Mouse (Mus musculus) embryonic stem cell, embryonic (primary cell): Measurements from ENCODE around the gene Pdpn.

ENCODE experiments used
- CTCF ChIA-PET, 4 experiments: fragments of 300-600 bp in 2 of 4; fragments of 350-600 bp in 2 of 4; sonication (Branson Sonifier 250); formaldehyde crosslinking; loops; one replicate each; lab custom pipeline; 2022; ENCODE audit warnings: inconsistent platforms in 2 of 4; lab: Charles Lee
- POLR2A ChIA-PET, 4 experiments: fragments of 300-600 bp in 2 of 4; fragments of 350-600 bp in 2 of 4; sonication (Branson Sonifier 250); formaldehyde crosslinking; loops; one replicate each; lab custom pipeline; 2022; ENCODE audit warnings: antibody characterized with exemption in 4 of 4, inconsistent platforms in 1 of 4; lab: Charles Lee

Pdpn gene

DNA sequence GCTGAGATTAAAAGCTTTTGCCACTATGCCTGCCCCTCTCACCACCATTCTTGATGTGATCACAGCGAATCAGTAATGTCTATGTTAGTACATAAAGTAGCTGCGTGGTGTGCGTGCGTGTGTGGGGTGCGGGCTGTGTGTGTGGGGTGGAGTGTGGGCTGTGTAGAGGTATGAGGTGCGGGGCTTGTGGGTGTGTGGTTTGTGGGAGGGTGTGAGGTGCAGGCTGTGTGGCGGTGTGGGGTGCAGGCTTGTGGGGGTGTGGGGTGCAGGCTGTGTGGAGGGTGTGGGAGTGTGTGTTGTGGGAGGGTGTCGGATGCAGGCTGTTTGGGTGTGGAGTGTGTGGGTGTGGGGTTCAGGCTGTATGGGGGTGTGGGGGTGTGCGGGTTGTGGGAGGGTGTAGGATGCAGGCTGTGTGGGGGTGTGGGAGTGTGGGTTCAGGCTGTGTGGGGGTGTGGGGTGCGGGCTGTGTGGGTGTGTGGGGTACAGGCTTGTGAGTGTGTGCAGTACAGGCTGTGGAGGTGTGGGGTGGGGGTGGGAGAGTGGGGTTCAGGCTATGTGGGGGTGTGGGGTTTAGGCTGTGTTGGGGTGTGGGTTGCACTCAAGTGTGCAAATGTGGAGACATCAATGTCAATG lies 67.5 kb downstream of the Pdpn start:
- POLR2A ChIA-PET = interaction anchor here in 3 of 4 experiments (0.6 to 2.9 kb wide), 5 partner anchors 13 to 501 kb away, joined by 3 to 12 read pairs (median 5); no protein-coding TSS in a partner anchor
- CTCF ChIA-PET = interaction anchor here in 2 of 4 experiments (0.6 to 0.9 kb wide), 3 partner anchors 19 to 1062 kb away, joined by 3 to 6 read pairs (median 4); partner anchors contain the start of gene Prdm2 (in 1 of the 2)

DNA sequence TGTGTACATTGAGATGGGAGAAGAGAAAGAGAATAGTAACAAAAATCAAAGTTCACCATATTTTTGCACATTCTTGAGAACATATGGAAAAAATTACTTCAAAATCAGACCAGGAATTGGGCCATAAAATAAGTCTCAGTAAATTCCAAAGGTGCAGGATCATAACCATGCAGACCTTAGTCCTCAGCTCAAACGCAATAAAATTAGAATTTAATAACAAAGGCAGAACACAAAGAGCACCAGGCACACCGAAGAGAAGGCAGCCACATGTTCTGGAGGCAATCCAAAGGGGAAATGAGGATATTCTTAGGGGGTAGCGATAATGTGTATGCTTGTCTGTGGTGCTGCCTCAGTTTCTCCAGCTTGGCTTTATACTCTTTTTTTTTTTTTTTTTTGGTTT lies 68.3 kb downstream of the Pdpn start:
- POLR2A ChIA-PET = interaction anchor here (0.6 to 2.9 kb wide), 6 partner anchors 12 to 501 kb away, joined by 3 to 12 read pairs (median 4); no protein-coding TSS in a partner anchor
- CTCF ChIA-PET = interaction anchor here in 2 of 4 experiments (0.6 to 0.7 kb wide), 2 partner anchors 18 to 1061 kb away, joined by 3 to 6 read pairs; partner anchors contain the start of gene Prdm2 (in 1 of the 2)

GRCm38 (mm10) chr4:143227976-143228375 lies 71.4 kb downstream of the Pdpn start:
- ChIA-PET POLR2A (interaction anchor here in 3 of 4 experiments (0.6 to 2.8 kb wide), 24 partner anchors 8 to 1160 kb away, joined by 3 to 17 read pairs (median 4); partner anchors contain the start of genes Prdm2 (in 2 of the 3) and Pdpn (in 1 of the 3)), CTCF (interaction anchor here in 2 of 4 experiments (1.0 to 1.6 kb wide), 5 partner anchors 8 to 201 kb away, joined by 3 to 8 read pairs (median 4); no protein-coding TSS in a partner anchor)

DNA sequence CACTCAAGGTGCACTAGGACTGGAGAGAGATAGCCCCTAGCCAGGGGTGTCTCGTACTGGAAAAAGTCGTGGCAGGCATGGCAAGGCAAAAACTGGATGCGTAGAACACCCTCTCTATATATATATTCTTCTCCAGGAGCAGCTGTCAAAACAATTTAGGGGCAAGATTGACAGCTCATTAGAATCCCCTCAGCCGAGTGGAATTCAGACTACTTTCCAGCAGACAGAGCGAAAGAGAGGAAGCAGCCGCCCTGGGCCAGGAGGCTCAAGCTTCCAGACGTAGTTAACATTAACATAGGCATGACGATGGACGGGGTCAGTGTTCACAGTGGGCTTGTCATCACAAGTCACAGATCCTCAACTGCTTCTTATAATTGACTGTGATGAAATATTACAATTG lies 73.5 kb downstream of the Pdpn start:
- POLR2A ChIA-PET = interaction anchor here in 3 of 4 experiments (1.1 to 2.8 kb wide), 3 partner anchors 13 to 15 kb away, joined by 3 to 17 read pairs (median 3); partner anchors contain the start of gene Prdm2 (in 2 of the 3)
- CTCF ChIA-PET = no interaction called here

DNA sequence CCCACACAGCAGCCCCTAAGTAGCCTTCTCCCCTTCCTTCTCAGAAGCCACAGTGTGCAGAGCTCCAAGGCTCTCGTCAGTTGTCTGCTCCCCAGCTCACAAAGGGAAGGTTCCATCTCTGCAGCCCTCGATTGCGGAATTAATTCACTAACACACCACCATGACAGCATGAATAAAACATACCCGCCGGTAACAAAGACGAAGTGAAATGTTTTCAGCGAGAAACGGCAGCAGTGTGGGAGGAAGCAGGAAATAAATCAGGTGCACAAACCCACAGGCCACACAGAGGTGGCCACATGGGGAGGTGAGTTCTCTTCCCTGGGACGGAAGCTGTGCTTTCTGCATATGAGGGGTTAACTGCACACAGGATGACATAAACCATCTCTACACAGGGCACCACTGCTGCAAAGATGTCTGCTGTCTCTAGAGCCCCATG lies 80.0 kb downstream of the Pdpn start:
- POLR2A ChIA-PET = interaction anchor here in 3 of 4 experiments (0.6 to 1.5 kb wide), 9 partner anchors 9 to 1201 kb away, joined by 3 to 5 read pairs (median 3); no protein-coding TSS in a partner anchor
- CTCF ChIA-PET = interaction anchor here in 1 of 4 experiments (1.0 kb wide), 1 partner anchor 19 kb away, joined by 4 read pairs; no protein-coding TSS in a partner anchor

DNA sequence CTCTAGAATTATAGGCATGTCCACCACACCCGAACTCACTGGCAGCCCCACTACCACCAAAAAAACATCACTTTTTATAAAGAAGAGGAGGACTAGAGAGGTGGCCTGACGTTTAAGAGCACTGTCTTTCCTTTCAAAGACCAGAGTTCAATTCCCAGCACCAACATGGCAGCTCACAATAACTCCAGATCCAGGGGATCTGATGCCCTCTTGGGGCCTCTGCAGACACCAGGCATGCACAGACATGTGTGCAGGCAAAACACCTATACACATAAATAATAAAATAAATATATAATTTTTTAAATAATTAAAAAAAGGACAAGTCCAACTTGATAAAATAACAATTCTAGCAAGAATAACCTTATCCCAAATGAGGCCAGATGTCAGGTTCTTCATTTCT lies 80.5 kb downstream of the Pdpn start:
- CTCF ChIA-PET = interaction anchor here in 1 of 4 experiments (1.0 kb wide), 1 partner anchor 20 kb away, joined by 4 read pairs; no protein-coding TSS in a partner anchor
- POLR2A ChIA-PET = interaction anchor here in 3 of 4 experiments (0.7 to 1.5 kb wide), 6 partner anchors 12 to 1201 kb away, joined by 3 to 5 read pairs (median 4); no protein-coding TSS in a partner anchor
